Mouse (Mus musculus) heart, postnatal 0 days (tissue): Measurements from ENCODE around the gene Ptrh1.

Source experiments
- CTCF ChIP-seq: IDR thresholded peaks from 2 replicates; pipeline ENCODE4 v1.5.1; 2016; ENCODE audit warnings: antibody characterized with exemption, control low read depth, low read depth
- EP300 ChIP-seq: IDR thresholded peaks from 2 replicates; pipeline ENCODE4 v1.6.1; 2016; ENCODE audit warnings: antibody characterized with exemption, low read depth

DNA sequence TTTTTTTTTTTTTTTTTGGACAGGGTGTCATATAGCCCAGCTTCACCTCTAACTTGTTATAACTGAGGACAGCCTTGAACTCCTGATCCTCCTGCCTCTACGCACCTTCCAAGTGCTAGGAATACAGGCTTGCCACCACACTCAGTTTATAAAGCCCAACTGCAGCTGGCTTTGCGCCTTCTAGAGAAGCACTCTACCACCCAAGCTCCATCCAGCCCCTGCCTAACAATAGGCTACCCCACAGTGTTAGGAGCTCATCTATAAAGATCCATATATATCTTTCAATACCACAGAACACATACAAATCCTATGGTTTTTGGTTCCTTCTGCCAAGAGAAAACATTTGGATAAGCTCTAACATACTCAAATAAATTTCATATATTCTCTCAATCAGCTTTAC is 40.9 kb downstream of the Ptrh1 start:
- TF ChIP-seq EP300 (no peak), CTCF (no peak)
